Mouse (Mus musculus): ENCODE measurements around the gene Zfp526.

DNA sequence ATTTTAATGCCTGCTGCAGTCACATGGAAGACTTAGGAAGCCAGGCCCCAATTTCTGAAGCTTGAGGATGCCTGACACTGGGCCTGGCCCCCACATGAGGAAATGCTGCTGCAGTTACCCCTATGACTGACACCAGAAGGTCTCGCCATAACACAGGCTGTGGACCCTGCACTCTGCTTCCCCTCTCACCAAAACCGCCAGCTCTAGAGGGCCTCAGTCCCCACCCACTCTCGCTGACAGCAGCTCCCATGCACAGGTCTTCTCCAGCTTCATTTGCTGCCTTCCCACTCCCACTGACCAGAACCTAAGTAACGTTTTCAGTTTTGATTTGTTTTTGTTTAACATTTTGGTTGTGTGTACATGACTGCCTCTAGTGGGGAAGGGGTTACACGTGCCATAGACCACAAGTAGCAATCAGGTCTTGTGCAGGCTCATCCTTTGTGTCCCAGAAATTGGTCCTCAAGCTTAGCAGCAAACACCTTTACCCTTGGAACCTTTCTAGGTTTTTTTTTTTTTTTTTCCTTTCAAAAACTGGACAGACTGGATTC lies 10.9 kb downstream of the Zfp526 start:
- TF ChIP-seq EP300 (IDR thresholded peaks at IDR 0.05; ENCODE audit: low read depth): no peak
- TF ChIP-seq CTCF (IDR thresholded peaks at IDR 0.05; ENCODE audit: low read depth): no peak

Measured in liver, embryonic 14.5 days (tissue).